Mouse (Mus musculus) forebrain, embryonic 15.5 days (tissue): ENCODE data around the gene Abhd10. TPM values are rescaled to one million over a fixed set of nuclear protein-coding genes. Genes with fewer than 3 reads are reported as not detected.

Source experiments
- ATAC-seq: fragments of 200-750 bp; cut with Nextera tagmentation; replicated peaks from 2 replicates; pipeline ENCODE4 v1.8.0; 2017; ENCODE audit warnings: mild to moderate bottlenecking, moderate TSS enrichment, moderate library complexity
- H3K27ac ChIP-seq: fragments of 300-500 bp; sonication (generic); replicated peaks from 2 replicates; pipeline ENCODE4 v1.5.1; 2015; ENCODE audit warnings: mild to moderate bottlenecking, inconsistent platforms
- H3K27me3 ChIP-seq: fragments of 300-500 bp; sonication (generic); 2 replicates; pipeline ENCODE4 v1.6.1; 2015; ENCODE audit warnings: inconsistent platforms
- H3K36me3 ChIP-seq: fragments of 300-500 bp; sonication (generic); 2 replicates; pipeline ENCODE4 v1.6.1; 2015; ENCODE audit warnings: mild to moderate bottlenecking, inconsistent platforms
- H3K4me1 ChIP-seq: fragments of 300-500 bp; sonication (generic); 2 replicates; pipeline ENCODE4 v1.6.1; 2015; ENCODE audit warnings: inconsistent platforms
- H3K4me2 ChIP-seq: fragments of 300-500 bp; sonication (generic); replicated peaks from 2 replicates; pipeline ENCODE4 v1.6.1; 2015; ENCODE audit warnings: mild to moderate bottlenecking, inconsistent platforms
- H3K4me3 ChIP-seq: fragments of 300-500 bp; sonication (generic); 2 replicates; pipeline ENCODE4 v1.5.1; 2015; ENCODE audit warnings: mild to moderate bottlenecking, inconsistent platforms
- H3K9ac ChIP-seq: fragments of 300-500 bp; sonication (generic); replicated peaks from 2 replicates; pipeline ENCODE4 v1.6.1; 2015; ENCODE audit warnings: mild to moderate bottlenecking, inconsistent platforms
- H3K9me3 ChIP-seq: fragments of 300-500 bp; sonication (generic); 2 replicates; pipeline ENCODE4 v1.6.1; 2016; ENCODE audit warnings: inconsistent platforms
- WGBS: fragments of 180-500 bp; shearing (Covaris S2); methylation state at CpG from one replicate; pipeline ENCODE4 v1.1.7; 2015; ENCODE audit warnings: mixed read lengths; 5-methylcytosine and 5-hydroxymethylcytosine counted together
- polyA plus RNA-seq: library from polyadenylated mRNA; unstranded; fragments of >200 nt; fragmentation: Nextera tagmentation; extraction: Ambion mirVana; gene quantifications from 2 replicates; pipeline ENCODE4 v1.2.1, GENCODE M21; 2015

Gene Abhd10
- polyA plus RNA-seq, 1 experiment from 2014 or later = 43.3 TPM

GRCm38 (mm10) chr16:45692851-45693250 lies 49.9 kb downstream of the Abhd10 start:
- no peak overlapping the region for H3K4me2 ChIP-seq
- no peaks in the 10 kb centered on the region for H3K9me3 ChIP-seq
- H3K27me3 ChIP-seq = no peaks in the 10 kb centered on the region
- no peak overlapping the region for H3K4me3 ChIP-seq
- no peak overlapping the region for H3K27ac ChIP-seq
- H3K9ac ChIP-seq = no peak overlapping the region
- WGBS = 19% methylated on average over 3 of the region's 3 CpGs
- peaks cover 14% of the 10 kb centered on the region for H3K4me1 ChIP-seq
- no peaks in the 10 kb centered on the region for H3K36me3 ChIP-seq
- ATAC-seq = 0 out of 2 replicates have a peak, but pooled peaks have one; percentile 39

GRCm38 (mm10) chr16:45690178-45690577 lies 52.6 kb downstream of the Abhd10 start:
- peak overlapping the region; percentile 56 for H3K27ac ChIP-seq
- no peak overlapping the region for H3K4me2 ChIP-seq
- no peaks in the 10 kb centered on the region for H3K36me3 ChIP-seq
- H3K27me3 ChIP-seq = no peaks in the 10 kb centered on the region
- WGBS = 3% methylated on average over 4 of the region's 4 CpGs
- peak; percentile 53 for ATAC-seq
- no peak overlapping the region for H3K4me3 ChIP-seq
- H3K4me1 ChIP-seq = peaks cover 14% of the 10 kb centered on the region
- H3K9ac ChIP-seq = no peak overlapping the region
- no peaks in the 10 kb centered on the region for H3K9me3 ChIP-seq

GRCm38 (mm10) chr16:45686833-45687232 lies 55.9 kb downstream of the Abhd10 start:
- ATAC-seq = no peak
- Histone ChIP-seq H3K4me2 (no peak overlapping the region), H3K9me3 (no peaks in the 10 kb centered on the region), H3K36me3 (no peaks in the 10 kb centered on the region), H3K4me1 (peaks cover 9% of the 10 kb centered on the region), H3K27me3 (no peaks in the 10 kb centered on the region), H3K9ac (no peak overlapping the region), H3K4me3 (no peak overlapping the region), H3K27ac (no peak overlapping the region)
- WGBS = 83% methylated on average over 3 of the region's 3 CpGs

- Histone ChIP-seq H3K4me1 (peaks cover 4% of the 10 kb centered on the region), H3K27ac (no peak overlapping the region), H3K9ac (no peak overlapping the region), H3K36me3 (no peaks in the 10 kb centered on the region), H3K27me3 (no peaks in the 10 kb centered on the region), H3K4me2 (no peak overlapping the region), H3K9me3 (no peaks in the 10 kb centered on the region), H3K4me3 (no peak overlapping the region)
- WGBS = 73% methylated on average over 3 of the region's 3 CpGs
- 0 out of 2 replicates have a peak, but pooled peaks have one; percentile 7 for ATAC-seq
Observed at GRCm38 (mm10) chr16:45685295-45685694, 57.5 kb downstream of the Abhd10 start.

GRCm38 (mm10) chr16:45684815-45685214 lies 57.9 kb downstream of the Abhd10 start:
- ATAC-seq = peak; percentile 51; the same call in 1 of the 2 replicates
- no peak overlapping the region for H3K9ac ChIP-seq
- H3K27me3 ChIP-seq = no peaks in the 10 kb centered on the region
- no peak overlapping the region for H3K4me2 ChIP-seq
- H3K4me1 ChIP-seq = no peaks in the 10 kb centered on the region
- H3K9me3 ChIP-seq = no peaks in the 10 kb centered on the region
- no peak overlapping the region for H3K4me3 ChIP-seq
- H3K36me3 ChIP-seq = no peaks in the 10 kb centered on the region
- 17% methylated on average over 8 of the region's 8 CpGs for WGBS
- no peak overlapping the region for H3K27ac ChIP-seq

Other genes starting within 250 kb of the Abhd10 start
- not detected in 2 replicates for gene Gm609, start 250.0 kb downstream of the Abhd10 start, polyA plus RNA-seq
- gene Gm17783, start 210.9 kb downstream of the Abhd10 start, polyA plus RNA-seq = not detected in 2 replicates
- gene Slc9c1, start 207.6 kb downstream of the Abhd10 start, polyA plus RNA-seq = not detected in 2 replicates
- 0.13 TPM in 1 of 2 replicates, not detected in the other for gene Gcsam, start 132.6 kb downstream of the Abhd10 start, polyA plus RNA-seq
- 0.08 TPM in 1 of 2 replicates, not detected in the other for gene BC016579, start 88.9 kb downstream of the Abhd10 start, polyA plus RNA-seq
- gene Tmprss7, start 49.3 kb downstream of the Abhd10 start, polyA plus RNA-seq = 0.39 and 0.65 TPM in 2 replicates
- gene Tagln3, start 18.3 kb downstream of the Abhd10 start, polyA plus RNA-seq = 490 and 501 TPM in 2 replicates
- gene Phldb2, start 210.6 kb upstream of the Abhd10 start, polyA plus RNA-seq = 7.2 and 7.8 TPM in 2 replicates